Mouse (Mus musculus) CD4-positive, CD25-positive, alpha-beta regulatory T cell, adult 2 months (primary cell): ENCODE measurements around the gene Crebbp.

ENCODE experiments used
- DNase-seq: peaks from one replicate; pipeline ENCODE4 v3.0.0-alpha.2; 2012; ENCODE audit warnings: low read depth, low spot score

Crebbp gene

GRCm38 (mm10) chr16:4045524-4045923 is 168.3 kb downstream of the Crebbp start:
- DNase-seq: no peak

GRCm38 (mm10) chr16:4044093-4044492 is 169.7 kb downstream of the Crebbp start:
- no peak for DNase-seq

GRCm38 (mm10) chr16:4041646-4042045 is 172.2 kb downstream of the Crebbp start:
- no peak for DNase-seq

- no peak for DNase-seq
Measured at GRCm38 (mm10) chr16:4040206-4040605, 173.6 kb downstream of the Crebbp start.

GRCm38 (mm10) chr16:4037690-4038089 is 176.1 kb downstream of the Crebbp start:
- DNase-seq: no peak

- DNase-seq: no peak
Measured at GRCm38 (mm10) chr16:4036807-4037206, 177.0 kb downstream of the Crebbp start, which contains the start of gene Dnase1. TSS of gene Dnase1 (plus strand) at chr16:4036942.

- DNase-seq: no peak
Measured at GRCm38 (mm10) chr16:4035575-4035974, 178.2 kb downstream of the Crebbp start.

GRCm38 (mm10) chr16:4034476-4034875 is 179.3 kb downstream of the Crebbp start:
- DNase-seq: no peak

GRCm38 (mm10) chr16:4033971-4034370 is 179.8 kb downstream of the Crebbp start:
- DNase-seq: no peak

- no peak for DNase-seq
Measured at GRCm38 (mm10) chr16:4032341-4032748, 181.5 kb downstream of the Crebbp start.

- no peak for DNase-seq
Measured at GRCm38 (mm10) chr16:4031441-4032274, 182.1 kb downstream of the Crebbp start.
